Mouse (Mus musculus) testis, adult 2 months (tissue): Measurements from ENCODE around the gene Tmem150c.

Source experiments
- CTCF ChIP-seq: fragments of 200-500 bp; IDR thresholded peaks from 2 replicates; pipeline ENCODE4 v1.5.1; 2012; ENCODE audit warnings: low read depth, mild to moderate bottlenecking, inconsistent platforms, low read length, moderate library complexity; ENCODE audit not compliant: control insufficient read depth, insufficient read depth, insufficient replicate concordance
- POLR2A ChIP-seq: fragments of 200-500 bp; IDR thresholded peaks from 2 replicates; pipeline ENCODE4 v1.6.1; 2012; ENCODE audit warnings: low read depth, mild to moderate bottlenecking, inconsistent platforms, low read length, moderate library complexity; ENCODE audit not compliant: control insufficient read depth

GRCm38 (mm10) chr5:100149967-100150366, 9.6 kb downstream of the Tmem150c start:
- no peak for TF ChIP-seq CTCF
- TF ChIP-seq POLR2A, result no peak
